Mouse (Mus musculus) thymus, postnatal 14 days (tissue): ENCODE data around the gene Icosl.
"Not testable (repeated sequence)": the region's sequence is repeated elsewhere in the genome, so short reads cannot be mapped to it uniquely, and the experiment has no call there.

Experiments
- DNase-seq: peaks from one replicate; pipeline ENCODE4 v3.0.0; 2021

Gene Icosl

GRCm38 (mm10) chr10:78077862-78078261, 8.8 kb downstream of the Icosl start:
- DNase-seq: no peak

DNA sequence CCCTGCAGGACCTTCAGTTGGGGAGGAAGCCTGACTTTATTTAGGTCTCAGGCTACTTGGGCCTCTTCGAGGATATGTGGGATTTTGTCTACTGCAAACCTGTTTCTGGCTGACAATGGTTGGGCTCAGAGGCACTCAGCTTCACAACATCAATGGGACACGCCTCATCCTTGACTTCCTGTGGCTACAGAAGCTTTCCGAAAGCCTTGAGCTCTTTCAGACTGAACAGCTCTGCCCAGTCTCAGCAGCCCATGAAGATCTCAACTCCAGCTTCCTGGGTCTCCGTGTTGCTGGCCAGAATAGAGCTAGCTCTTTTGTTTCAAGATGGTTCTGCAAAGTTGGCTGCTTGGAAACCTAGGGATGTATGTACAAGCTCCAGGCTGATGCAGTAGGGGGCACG, 9.2 kb downstream of the Icosl start:
- DNase-seq: peak; percentile 23

- no peak for DNase-seq
These were observed 11.0 kb downstream of the Icosl start for GRCm38 (mm10) chr10:78079955-78080591.

GRCm38 (mm10) chr10:78084073-78084472, 15.0 kb downstream of the Icosl start:
- no peak for DNase-seq

- DNase-seq: no peak
These were observed 16.6 kb downstream of the Icosl start for GRCm38 (mm10) chr10:78085711-78086110.

- DNase-seq: no peak
These were observed 17.5 kb downstream of the Icosl start for GRCm38 (mm10) chr10:78086444-78087061.

DNA sequence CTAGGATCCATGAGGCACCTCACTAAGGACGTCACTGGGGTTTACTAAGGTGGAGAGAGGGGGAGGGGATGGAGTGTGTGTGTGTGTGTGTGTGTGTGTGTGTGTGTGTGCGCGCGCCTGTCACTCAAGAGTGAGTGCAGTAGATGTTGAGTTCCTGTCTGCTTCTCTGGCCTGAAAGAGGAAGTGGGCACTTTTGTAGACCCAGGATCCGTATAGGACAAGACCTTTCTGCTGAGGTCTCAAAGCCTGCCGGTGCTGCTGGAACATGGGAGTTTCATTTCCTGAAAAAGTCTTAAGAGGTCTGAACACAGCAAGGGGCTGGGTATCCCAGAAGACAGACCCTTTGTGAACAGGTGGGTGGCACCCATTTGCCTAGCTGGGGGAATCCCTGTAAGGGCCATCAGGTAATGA, 18.0 kb downstream of the Icosl start:
- DNase-seq: peak; percentile 40

- no peak for DNase-seq
These were observed 21.1 kb downstream of the Icosl start for GRCm38 (mm10) chr10:78090246-78090645.

GRCm38 (mm10) chr10:78090706-78091491, 21.8 kb downstream of the Icosl start:
- no peak for DNase-seq

GRCm38 (mm10) chr10:78091865-78092724, 23.0 kb downstream of the Icosl start:
- DNase-seq: no peak

GRCm38 (mm10) chr10:78092725-78093029, 23.6 kb downstream of the Icosl start:
- no peak for DNase-seq

DNA sequence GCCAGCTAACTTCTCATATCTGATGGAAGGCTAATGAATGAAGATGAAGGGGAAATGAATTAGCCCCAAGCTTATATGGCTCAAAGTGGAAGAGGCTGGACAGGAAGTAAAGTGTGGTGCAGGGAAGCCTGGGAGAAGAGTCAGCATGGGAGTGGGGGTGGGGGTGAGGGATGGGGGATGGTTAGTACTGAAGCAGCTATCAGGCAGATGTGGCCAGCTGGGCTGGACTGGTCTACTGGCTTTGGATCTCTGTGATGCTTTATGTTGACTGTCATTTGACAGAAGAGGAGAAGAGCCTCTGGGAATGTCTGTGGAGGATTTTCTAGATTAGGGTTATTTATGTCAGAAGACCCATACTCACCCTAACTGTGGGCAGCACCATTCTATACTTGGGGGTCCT, 26.1 kb downstream of the Icosl start:
- no peak for DNase-seq

DNA sequence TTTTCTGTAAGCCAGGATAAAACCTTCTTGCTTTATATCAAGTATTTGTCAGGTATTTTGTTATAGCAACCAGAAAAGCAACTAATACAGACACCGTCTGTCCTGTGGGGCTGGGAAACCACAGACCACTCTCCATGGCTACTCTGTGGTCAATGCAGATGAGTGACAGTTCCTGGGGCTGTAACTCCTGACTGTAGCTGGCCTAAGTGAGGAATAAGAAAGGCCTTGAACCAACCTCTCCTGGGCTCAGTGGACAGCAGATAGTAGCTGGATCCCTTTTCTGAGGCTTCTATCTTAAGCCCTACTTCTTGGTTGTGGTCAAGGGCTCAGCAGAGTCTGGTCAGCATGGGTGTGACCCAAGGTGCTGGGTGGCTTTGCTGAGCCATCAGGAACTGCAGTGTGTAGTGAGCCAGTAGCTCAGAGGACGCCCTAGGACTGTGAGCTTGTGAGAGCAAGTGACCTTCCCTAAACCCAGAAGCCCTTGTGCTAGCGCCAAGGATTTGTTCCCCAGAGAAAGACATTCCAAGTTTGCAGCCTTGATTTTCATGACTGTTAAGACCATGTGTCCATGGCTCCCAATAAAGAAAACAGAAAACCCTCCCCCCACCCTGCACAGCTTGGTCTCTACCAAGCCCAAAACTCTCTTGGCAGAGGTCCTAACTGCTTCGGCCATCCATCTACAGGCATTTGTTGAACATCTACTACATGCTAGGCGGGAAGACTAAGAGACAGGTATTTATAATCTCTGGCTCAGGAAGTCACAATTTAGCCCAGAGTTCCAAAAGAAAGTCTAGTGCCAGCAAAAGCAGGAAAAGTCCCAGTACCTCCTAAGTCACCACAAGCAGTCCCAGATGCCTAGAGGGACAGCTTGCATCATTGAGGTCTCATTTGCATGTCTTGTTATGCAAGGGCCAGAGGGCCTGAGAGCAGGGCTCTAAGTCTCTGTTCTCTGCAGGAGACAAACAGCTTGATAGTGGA, 27.1 kb downstream of the Icosl start:
- DNase-seq: no peak

- not testable (repeated sequence) for DNase-seq
These were observed 30.8 kb downstream of the Icosl start for GRCm38 (mm10) chr10:78099860-78100259.

DNA sequence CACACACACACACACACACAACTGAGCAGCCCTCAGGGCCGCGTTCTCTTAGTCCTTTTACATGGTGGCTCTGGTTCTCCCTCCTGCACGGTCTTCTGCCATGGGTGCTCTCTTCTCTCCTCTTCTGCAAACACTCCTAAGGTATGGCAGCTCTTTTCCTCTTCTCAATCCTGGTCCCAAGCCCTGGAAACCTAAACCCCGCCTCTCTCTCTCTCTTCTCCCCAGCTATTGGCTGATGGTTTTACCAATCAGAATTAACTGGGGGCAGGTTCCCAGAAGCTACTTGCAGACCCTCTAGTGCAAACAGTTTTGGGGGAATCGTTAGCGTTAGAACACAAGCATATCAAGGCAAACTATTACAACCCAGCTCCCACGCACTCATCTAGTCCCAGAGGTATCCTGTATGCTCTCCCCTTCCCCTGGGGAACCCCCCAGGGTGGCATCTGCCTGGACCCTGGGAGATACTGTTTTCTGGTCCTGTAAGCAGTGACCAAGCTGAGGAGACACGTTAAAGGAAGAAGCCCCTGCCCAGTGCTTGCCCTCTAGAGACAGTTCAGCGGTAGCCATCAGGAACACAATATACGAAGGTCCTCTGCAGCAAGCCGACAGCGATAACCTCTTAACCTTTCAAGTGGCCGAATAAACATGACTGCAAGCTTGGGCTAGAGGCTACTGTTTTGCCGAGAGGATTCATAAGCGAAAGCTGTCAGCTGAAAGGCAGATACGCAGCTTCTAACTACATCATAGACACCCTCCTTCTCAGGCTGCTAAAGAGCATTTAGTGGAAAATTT, 32.1 kb downstream of the Icosl start:
- no peak for DNase-seq

GRCm38 (mm10) chr10:78104555-78105490, 35.7 kb downstream of the Icosl start:
- no peak for DNase-seq

DNA sequence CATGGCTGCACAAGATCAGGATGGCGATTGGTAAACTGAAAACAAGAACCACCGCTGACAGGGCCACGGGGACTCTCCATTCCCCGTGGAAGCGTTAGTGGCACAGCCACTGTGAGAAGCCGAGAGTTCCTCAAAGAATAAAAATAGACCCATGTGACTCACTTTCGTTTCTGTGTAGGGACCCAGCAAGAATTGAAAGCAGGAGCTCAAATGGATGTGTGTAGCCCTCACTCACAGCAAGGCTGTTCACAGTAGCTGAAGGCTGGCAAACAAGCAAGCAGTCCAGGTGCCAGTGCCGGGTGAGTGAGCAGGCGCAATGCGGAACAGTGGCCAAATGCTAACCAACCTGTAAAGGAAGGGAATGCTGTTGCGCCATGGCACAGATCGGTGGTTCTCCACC, 36.4 kb downstream of the Icosl start:
- DNase-seq: no peak

DNA sequence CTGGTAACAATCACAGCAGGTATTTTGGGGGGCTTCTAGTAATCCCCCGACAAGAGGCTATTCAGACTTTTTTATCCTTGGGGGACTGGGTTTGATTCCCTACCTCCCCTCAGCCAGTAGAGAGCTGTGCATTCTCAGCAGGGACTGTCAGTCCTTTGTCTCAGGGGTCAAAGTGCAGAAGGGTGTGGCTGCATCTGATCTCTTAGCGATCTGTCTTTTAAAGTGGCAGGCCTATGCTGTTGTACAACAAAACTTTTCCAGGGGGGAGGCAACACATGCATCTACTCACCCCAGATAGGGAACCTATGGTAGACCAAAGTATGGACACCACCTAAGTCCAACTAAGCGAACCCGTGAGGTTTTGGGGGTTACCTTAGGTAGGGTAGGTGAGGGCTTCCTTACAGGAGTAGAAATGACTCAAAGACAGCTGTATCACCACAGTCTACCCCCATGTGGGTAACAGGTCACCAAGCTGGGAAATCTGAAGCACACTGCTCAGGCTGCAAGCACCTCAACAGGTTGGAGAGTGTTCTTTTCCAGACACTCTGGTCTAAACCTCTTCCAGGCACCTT, 45.5 kb downstream of the Icosl start:
- no peak for DNase-seq

- DNase-seq: no peak
These were observed 46.1 kb downstream of the Icosl start for GRCm38 (mm10) chr10:78115153-78115552.

DNA sequence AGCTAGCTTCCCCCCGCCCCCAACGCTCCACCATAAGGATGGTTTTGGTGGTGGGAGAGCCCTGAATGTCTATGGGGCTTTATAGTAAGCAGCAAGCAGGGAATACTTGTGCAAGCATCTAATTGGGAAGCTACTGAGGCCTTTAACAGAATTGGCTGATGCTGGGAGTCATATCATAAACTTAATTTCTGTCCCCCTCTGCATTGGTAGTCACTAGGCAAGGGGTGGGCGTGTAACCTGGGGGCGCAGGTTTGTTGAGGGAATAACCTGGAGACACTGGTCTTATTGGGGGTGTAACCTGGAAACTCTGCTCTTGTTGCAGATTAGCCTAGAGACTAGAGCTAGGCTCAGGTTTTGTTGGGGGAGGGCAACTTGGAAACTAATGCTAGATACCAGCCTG, 50.3 kb downstream of the Icosl start:
- no peak for DNase-seq
